Mouse (Mus musculus): Measurements from ENCODE around the gene Smcr8.

DNA sequence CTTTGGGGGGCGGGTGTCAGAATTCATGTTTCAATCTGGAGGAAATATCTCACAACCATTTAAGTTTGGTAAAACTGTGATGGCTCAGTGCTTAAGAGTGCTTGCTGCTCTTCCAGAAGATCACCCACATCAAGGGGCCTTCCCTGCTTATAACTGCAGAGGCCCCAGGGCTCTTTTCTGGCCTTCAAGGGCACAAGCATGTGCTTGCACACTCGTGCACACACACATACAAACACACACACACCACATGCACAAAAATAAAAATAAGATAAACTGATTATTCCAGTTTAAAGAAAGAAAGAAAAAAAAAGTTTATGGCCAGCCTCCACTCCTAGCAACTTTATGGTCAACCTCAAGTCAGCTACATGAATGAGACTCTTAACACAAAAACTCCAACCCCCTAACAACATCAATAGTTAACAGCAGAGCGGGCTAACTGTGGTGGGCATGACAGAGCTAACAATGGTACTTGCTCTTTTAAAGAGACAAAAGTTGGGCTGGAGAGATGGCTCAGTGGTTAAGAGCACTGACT, 3.1 kb upstream of the Smcr8 start:
- TF ChIP-seq POLR2A (IDR thresholded peaks at IDR 0.05; ENCODE audit: borderline replicate concordance, control insufficient read depth, low read depth, low read length): no peak
- no peak for TF ChIP-seq CTCF (IDR thresholded peaks at IDR 0.05; ENCODE audit: control insufficient read depth, insufficient read depth, low read length)

Data from bone marrow, adult 2 months (tissue).